Mouse (Mus musculus) testis, adult 2 months (tissue): ENCODE measurements around the gene Prima1.

Source experiments
- CTCF ChIP-seq: fragments of 200-500 bp; IDR thresholded peaks from 2 replicates; pipeline ENCODE4 v1.5.1; 2012; ENCODE audit warnings: low read depth, mild to moderate bottlenecking, inconsistent platforms, low read length, moderate library complexity; ENCODE audit not compliant: control insufficient read depth, insufficient read depth, insufficient replicate concordance
- POLR2A ChIP-seq: fragments of 200-500 bp; IDR thresholded peaks from 2 replicates; pipeline ENCODE4 v1.6.1; 2012; ENCODE audit warnings: low read depth, mild to moderate bottlenecking, inconsistent platforms, low read length, moderate library complexity; ENCODE audit not compliant: control insufficient read depth

- TF ChIP-seq CTCF, result no peak
- TF ChIP-seq POLR2A, result no peak
Measured at GRCm38 (mm10) chr12:103214270-103214669, 27.7 kb downstream of the Prima1 start.
